Mouse (Mus musculus): ENCODE measurements around the gene Sgsm2.

The Sgsm2 gene

GRCm38 (mm10) chr11:74842045-74842444 lies 54.8 kb downstream of the Sgsm2 start:
- DNase-seq (ENCODE audit: low spot score in 2 of 2), result no peak

DNA sequence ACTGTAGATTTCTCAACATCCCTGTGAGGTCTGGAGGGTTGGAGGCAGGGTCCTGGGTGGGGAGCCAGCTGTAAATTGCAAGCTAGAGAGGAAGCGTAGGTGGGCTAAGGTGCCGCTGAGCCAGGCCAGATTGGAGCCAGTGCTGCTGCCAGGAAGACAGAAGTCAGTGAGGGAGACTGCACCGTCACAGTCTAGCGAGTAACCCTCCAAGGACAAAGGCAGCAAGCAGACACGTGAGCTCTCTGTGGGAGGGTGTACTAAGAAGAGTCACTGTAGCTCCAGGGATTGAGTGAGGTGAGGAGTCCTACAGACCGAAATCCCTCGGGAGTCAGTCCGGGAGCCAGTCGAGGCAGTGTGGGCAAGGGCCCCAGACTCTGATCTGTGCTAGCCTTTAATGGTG lies 55.5 kb downstream of the Sgsm2 start:
- DNase-seq (ENCODE audit: low spot score in 2 of 2), result no peak

DNA sequence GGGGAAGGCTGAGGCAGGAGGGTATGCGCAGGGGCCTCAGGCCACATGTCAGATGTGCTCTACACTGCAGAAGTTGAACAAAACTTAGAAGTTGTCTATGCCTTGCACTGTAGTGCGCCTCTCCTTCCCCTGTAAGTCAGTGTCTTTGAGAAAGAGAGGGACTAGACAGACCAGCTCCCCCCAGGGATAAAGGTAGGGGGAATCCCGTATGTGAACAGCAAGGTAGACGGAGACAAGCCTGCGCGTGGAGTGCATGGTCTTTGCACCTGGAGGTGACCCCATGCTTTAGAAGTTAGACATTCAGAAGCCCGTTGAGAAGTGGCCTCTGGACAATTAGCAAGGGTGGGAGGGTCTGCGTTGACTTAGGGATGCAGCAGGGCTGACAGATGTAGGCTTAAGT lies 56.1 kb downstream of the Sgsm2 start:
- no peak for DNase-seq (ENCODE audit: low spot score in 2 of 2)

- DNase-seq (ENCODE audit: low spot score in 2 of 2), result no peak
These were observed 56.8 kb downstream of the Sgsm2 start for GRCm38 (mm10) chr11:74839860-74840715.

DNA sequence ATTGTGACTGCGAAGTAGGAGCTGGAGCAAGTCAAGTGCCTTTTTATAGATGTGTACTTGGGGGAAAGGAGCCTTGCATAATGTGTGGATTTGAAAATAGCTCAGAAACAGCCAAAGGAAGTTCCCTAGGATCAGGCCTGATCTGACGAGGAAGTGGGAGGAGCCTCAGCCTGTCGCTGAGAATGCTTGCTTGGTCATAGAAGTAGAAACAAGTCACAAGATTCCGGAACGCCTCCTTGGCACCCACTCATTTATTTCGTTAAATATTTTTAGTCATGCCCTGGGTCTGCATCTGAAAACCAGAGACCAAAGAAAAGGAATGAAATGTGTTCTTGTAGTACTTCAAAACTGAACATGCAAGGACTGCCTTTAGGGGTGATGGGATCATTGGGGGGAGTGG lies 57.9 kb downstream of the Sgsm2 start:
- peak; percentile 63 to 85 for DNase-seq (ENCODE audit: low spot score in 2 of 2)

DNA sequence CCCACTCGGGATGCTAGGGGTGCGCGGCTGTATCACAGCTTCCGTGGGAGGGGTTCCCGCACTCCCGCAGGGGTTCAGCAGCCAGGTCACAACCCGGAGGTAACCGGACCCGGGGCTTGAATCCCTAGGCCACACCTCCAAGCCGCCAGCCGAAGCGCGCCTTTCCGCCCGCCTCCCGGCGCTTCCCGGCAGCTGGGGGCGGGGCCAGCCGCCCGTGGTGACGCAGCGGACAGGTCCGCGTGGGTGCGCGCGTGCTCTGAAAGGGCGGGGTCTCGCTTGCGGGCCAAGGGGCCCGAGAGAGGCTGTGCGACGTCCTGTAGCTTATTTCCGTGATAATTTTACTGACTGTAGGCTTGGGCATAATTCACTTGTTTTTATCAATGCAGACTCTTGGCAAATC lies 58.4 kb downstream of the Sgsm2 start:
- DNase-seq (ENCODE audit: low spot score in 2 of 2), result peak; percentile 82 to 89

- DNase-seq (ENCODE audit: low spot score in 2 of 2), result peak; percentile 89 to 92
These were observed 59.0 kb downstream of the Sgsm2 start for GRCm38 (mm10) chr11:74837694-74838431.

GRCm38 (mm10) chr11:74837056-74837693 lies 59.7 kb downstream of the Sgsm2 start:
- DNase-seq (ENCODE audit: low spot score in 2 of 2), result no peak

DNA sequence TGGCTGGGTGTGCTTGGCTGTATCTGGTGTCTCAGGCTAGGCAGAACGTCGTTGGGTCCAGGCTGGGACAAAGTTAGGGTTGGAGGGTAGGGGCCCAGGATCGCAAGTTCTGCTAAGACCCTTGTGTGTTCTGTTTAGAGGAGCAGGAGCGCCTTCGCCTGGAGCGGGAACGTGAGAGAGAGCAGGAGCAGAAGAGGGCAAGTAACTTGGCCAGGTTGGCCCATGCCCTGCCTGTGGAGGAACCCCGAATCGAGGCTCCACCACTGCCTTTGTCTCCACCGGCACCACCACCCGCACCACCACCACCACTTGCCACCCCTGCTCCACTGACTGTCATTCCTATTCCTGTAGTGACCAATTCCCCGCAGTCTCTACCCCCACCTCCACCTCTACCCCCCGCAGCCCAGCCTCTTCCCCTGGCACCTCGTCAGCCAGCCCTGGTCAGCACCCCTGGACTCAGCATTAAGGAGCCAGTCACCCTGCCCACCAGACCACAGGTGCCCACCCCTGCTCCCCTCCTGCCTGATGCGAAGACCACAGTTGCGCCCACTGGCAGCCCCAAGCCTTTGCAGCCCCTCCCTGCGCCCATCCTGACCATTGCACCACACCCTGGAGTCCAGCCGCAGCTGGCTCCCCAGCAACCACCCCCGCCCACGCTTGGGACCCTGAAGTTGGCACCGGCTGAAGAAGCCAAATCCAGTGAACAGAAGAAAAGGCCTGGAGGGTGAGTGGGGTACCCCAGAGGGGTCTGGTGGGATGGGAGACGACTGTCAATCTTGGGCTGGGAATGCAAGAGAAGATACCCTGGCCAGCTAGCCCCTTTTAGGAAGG lies 60.4 kb downstream of the Sgsm2 start:
- no peak for DNase-seq (ENCODE audit: low spot score in 2 of 2)

DNA sequence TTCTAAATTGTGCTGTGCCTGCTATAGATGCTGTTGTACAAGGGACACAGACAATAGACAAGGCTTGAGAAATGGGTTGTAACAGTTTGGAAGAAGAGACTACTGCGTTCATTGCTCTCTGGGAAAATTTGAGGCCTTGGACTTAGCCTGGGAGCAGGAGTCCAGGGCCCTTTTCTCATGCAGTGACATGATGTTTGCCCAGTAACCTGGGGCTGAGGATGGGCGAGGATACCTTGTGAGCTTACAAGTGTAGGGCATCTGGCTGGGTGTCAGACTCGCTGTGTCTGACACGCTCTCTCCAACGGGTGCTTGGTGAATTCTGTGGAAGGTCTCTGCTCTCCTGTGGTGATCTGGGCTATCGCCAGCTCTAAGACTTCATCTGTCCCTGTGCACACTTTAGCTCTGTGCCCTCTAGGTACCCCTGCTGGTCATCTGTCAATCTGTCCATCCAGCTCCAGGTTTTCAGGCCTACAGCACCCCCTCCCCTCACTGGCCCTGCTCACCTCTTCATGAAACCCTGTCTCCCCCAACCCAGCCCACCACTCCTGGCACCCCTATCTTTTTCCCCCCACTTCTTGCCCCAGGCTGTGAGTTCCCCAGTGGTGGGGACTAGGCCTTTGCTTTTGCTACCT lies 61.2 kb downstream of the Sgsm2 start:
- DNase-seq (ENCODE audit: low spot score in 2 of 2), result no peak

- no peak for DNase-seq (ENCODE audit: low spot score in 2 of 2)
These were observed 62.1 kb downstream of the Sgsm2 start for GRCm38 (mm10) chr11:74834650-74835277.

DNA sequence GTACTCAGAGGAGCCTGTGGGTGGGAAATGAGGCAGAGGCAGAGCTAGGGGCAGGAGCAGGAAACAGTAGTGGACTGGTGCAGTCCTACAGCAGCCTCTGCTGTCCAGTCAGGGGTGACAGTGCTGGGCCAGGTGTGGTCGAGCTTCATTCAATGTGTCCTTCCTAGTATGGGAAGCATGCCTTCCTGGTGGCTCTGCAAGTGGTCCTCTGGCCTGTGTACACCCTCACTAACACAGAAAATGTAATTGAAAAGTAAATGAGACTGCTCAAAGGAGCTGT lies 62.6 kb downstream of the Sgsm2 start:
- DNase-seq (ENCODE audit: low spot score in 2 of 2), result no peak

- DNase-seq (ENCODE audit: low spot score in 2 of 2), result no peak
These were observed 63.1 kb downstream of the Sgsm2 start for GRCm38 (mm10) chr11:74833536-74834358.

DNA sequence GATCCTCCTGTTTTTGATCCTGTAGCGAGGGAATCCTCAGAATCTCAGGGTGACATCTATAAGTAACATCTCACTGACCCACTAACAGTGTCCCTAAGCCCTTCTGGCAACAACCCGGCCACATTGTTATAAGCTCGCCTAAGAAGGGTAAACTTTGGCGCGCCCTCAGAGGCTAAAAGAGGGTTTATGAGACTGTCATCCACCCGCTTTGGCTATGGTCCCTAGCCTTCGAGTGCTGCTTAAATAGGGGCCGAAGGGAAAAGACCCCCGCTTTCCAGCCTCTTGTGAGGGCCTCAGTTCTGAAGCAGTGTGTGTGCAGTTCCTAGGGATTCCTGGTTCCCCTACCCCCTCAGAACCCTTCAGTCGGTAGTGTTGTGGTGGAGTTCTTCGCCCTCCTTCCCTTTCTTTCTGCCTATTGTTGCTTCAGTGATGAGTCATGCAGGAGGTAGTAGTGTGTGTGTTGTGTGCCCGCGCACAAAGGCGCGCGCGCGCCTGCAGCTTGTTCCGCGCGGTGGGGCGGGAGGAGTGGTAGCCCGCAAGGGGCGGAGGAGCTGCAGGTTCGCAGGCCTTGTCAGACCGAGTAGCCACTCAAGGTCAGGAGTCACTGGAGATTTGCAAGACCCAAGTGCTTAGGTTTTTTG lies 64.2 kb downstream of the Sgsm2 start:
- DNase-seq (ENCODE audit: low spot score in 2 of 2), result peak in 1 of 2 experiments; percentile 58

GRCm38 (mm10) chr11:74831606-74832451 lies 65.0 kb downstream of the Sgsm2 start:
- peak; percentile 95 to 96 for DNase-seq (ENCODE audit: low spot score in 2 of 2)

GRCm38 (mm10) chr11:74831191-74831605 lies 65.7 kb downstream of the Sgsm2 start:
- DNase-seq (ENCODE audit: low spot score in 2 of 2), result no peak

DNA sequence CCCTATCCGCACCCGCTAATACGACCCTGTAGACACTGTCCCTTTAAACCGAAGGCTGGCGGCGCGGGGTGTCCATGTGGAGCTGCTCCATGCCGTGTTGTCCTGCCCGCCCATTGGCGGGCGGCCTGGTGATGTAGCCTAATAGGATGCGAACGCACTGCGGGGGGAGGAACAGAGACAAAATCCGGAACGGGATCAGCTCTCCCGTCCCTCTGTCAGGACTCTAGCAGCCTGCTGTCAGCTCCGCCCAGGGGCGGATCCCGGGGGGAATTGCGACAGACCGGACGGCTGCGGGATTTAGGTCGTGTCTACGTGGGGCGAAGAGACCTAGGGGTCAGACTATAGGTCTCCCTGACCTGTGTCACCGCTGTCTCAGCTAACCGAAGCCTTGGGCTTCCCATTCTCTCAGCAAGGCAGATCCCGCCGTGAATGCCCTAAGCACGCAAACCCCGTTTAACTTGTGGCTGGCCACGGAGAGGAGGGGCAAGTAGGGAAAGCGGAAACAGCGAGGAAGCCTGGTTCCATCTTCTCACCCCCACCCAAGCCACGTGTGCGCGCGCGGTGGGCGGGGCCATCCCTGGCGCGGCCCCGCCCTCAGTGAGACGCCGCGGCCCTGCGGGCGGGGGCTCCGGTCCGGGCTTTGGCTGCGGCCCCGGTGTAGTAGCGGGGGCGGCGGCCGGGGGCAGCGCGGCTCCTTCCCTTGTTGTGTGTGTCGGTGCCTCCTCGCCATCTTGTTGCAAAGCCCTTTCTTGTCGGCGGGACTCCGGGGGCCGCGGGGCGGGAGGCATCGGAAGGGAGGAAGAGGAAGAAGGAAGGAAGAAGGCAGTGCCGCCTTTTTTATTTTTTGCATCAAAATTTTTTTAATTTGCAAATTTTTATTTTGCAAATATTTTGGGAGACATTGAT lies 66.4 kb downstream of the Sgsm2 start, which contains the start of gene Mnt:
TSS of gene Mnt (plus strand) at position 665 of the 906 bp plus-strand sequence.
- peak; percentile 99 for DNase-seq (ENCODE audit: low spot score in 2 of 2)
